Mouse (Mus musculus) cerebellum, adult 18-20 months (tissue): ENCODE results near the gene BC024978.
A peak's percentile ranks its signal among the peaks of the same experiment; 100 is the strongest.

Experiments used
- DNase-seq, 2 experiments: peaks; one replicate each; pipeline ENCODE4 v3.0.0; 2021

The BC024978 gene

GRCm38 (mm10) chr7:27195681-27196611 is at the start of gene BC024978, which contains the start of gene Snrpa:
BC024978 (plus strand) TSS chr7:27195781.
Snrpa (minus strand) TSS chr7:27196271.
- peak; percentile 91 to 99 for DNase-seq

GRCm38 (mm10) chr7:27153205-27153764 is 42.3 kb upstream of the BC024978 start, which contains the start of gene Cyp2t4:
Cyp2t4 (plus strand) TSS chr7:27153714.
- DNase-seq = peak; percentile 33 to 36

- peak in 1 of 2 experiments; percentile 8 for DNase-seq
These were observed 39.6 kb upstream of the BC024978 start for GRCm38 (mm10) chr7:27156005-27156404.

GRCm38 (mm10) chr7:27158171-27158570 is 37.4 kb upstream of the BC024978 start:
- DNase-seq = peak in 1 of 2 experiments; percentile 5

GRCm38 (mm10) chr7:27159256-27159655 is 36.3 kb upstream of the BC024978 start:
- DNase-seq = peak in 1 of 2 experiments; percentile 12

GRCm38 (mm10) chr7:27159882-27160281 is 35.7 kb upstream of the BC024978 start:
- peak; percentile 81 to 89 for DNase-seq

- no peak for DNase-seq
These were observed 34.7 kb upstream of the BC024978 start for GRCm38 (mm10) chr7:27160921-27161320.

GRCm38 (mm10) chr7:27161744-27162143 is 33.8 kb upstream of the BC024978 start:
- peak; percentile 17 to 21 for DNase-seq

GRCm38 (mm10) chr7:27162780-27163449 is 32.7 kb upstream of the BC024978 start:
- DNase-seq = peak in 1 of 2 experiments; percentile 11

- DNase-seq = peak in 1 of 2 experiments; percentile 21
These were observed 32.2 kb upstream of the BC024978 start for GRCm38 (mm10) chr7:27163450-27163805.

GRCm38 (mm10) chr7:27164112-27164947 is 31.3 kb upstream of the BC024978 start:
- DNase-seq = peak; percentile 62 to 65

- peak; percentile 64 to 67 for DNase-seq
These were observed 30.4 kb upstream of the BC024978 start for GRCm38 (mm10) chr7:27165007-27165655.

- no peak for DNase-seq
These were observed 29.9 kb upstream of the BC024978 start for GRCm38 (mm10) chr7:27165696-27166095.

GRCm38 (mm10) chr7:27166229-27166613 is 29.4 kb upstream of the BC024978 start:
- DNase-seq = peak; percentile 74 to 86

- DNase-seq = peak; percentile 93 to 97
These were observed 28.7 kb upstream of the BC024978 start, which contains the start of gene Egln2 for GRCm38 (mm10) chr7:27166614-27167474. Egln2 (minus strand) TSS chr7:27166802.

GRCm38 (mm10) chr7:27167475-27168094 is 28.0 kb upstream of the BC024978 start:
- DNase-seq = no peak

GRCm38 (mm10) chr7:27168371-27168770 is 27.2 kb upstream of the BC024978 start:
- no peak for DNase-seq

- no peak for DNase-seq
These were observed 24.6 kb upstream of the BC024978 start for GRCm38 (mm10) chr7:27170981-27171380.

GRCm38 (mm10) chr7:27174496-27174895 is 21.1 kb upstream of the BC024978 start:
- no peak for DNase-seq

GRCm38 (mm10) chr7:27174896-27175295 is 20.7 kb upstream of the BC024978 start:
- DNase-seq = no peak
